Mouse (Mus musculus) kidney, adult 9 months (tissue): ENCODE measurements around the gene Tmf1.

Experiments
- DNase-seq: peaks from one replicate; pipeline ENCODE4 v3.0.0; 2022

Gene Tmf1

GRCm38 (mm10) chr6:97104264-97104852 is 74.6 kb downstream of the Tmf1 start:
- peak; percentile 17 for DNase-seq
